Mouse (Mus musculus) spleen, postnatal 10 days (tissue): ENCODE measurements around the gene Reps1.
"Not testable (repeated sequence)": the region's sequence is repeated elsewhere in the genome, so short reads cannot be mapped to it uniquely, and the experiment has no call there.

ENCODE experiments used
- DNase-seq, 2 experiments: peaks; one replicate each; pipeline ENCODE4 v3.0.0; 2021 to 2022; ENCODE audit warnings: low spot score in 2 of 2

Reps1 gene

GRCm38 (mm10) chr10:18064606-18065228, 9.1 kb downstream of the Reps1 start:
- no peak for DNase-seq

- DNase-seq: no peak
These were observed 10.4 kb downstream of the Reps1 start for GRCm38 (mm10) chr10:18066031-18066439.

GRCm38 (mm10) chr10:18067761-18068446, 12.2 kb downstream of the Reps1 start:
- no peak for DNase-seq

- DNase-seq: no peak
These were observed 13.2 kb downstream of the Reps1 start for GRCm38 (mm10) chr10:18068880-18069279.

GRCm38 (mm10) chr10:18069576-18069975, 13.9 kb downstream of the Reps1 start:
- no peak for DNase-seq

GRCm38 (mm10) chr10:18070144-18070543, 14.5 kb downstream of the Reps1 start:
- DNase-seq: no peak

GRCm38 (mm10) chr10:18070616-18071015, 15.0 kb downstream of the Reps1 start:
- no peak for DNase-seq

GRCm38 (mm10) chr10:18072871-18073270, 17.2 kb downstream of the Reps1 start:
- no peak for DNase-seq

- no peak for DNase-seq
These were observed 18.9 kb downstream of the Reps1 start for GRCm38 (mm10) chr10:18074383-18075075.

GRCm38 (mm10) chr10:18075845-18076244, 20.2 kb downstream of the Reps1 start:
- DNase-seq: no peak

GRCm38 (mm10) chr10:18081536-18081935, 25.9 kb downstream of the Reps1 start:
- DNase-seq: no peak

GRCm38 (mm10) chr10:18082772-18083171, 27.1 kb downstream of the Reps1 start:
- DNase-seq: no peak

- DNase-seq: no peak
These were observed 35.0 kb downstream of the Reps1 start for GRCm38 (mm10) chr10:18090691-18091090.

GRCm38 (mm10) chr10:18102166-18102565, 46.5 kb downstream of the Reps1 start:
- no peak for DNase-seq

GRCm38 (mm10) chr10:18107471-18107870, 51.8 kb downstream of the Reps1 start:
- DNase-seq: no peak

- no peak for DNase-seq
These were observed 55.3 kb downstream of the Reps1 start for GRCm38 (mm10) chr10:18110940-18111339.

GRCm38 (mm10) chr10:18113473-18114093, 57.9 kb downstream of the Reps1 start:
- no peak for DNase-seq

- DNase-seq: no peak
These were observed 62.7 kb downstream of the Reps1 start for GRCm38 (mm10) chr10:18118336-18118735.

GRCm38 (mm10) chr10:18130276-18130675, 74.6 kb downstream of the Reps1 start:
- DNase-seq: no peak

GRCm38 (mm10) chr10:18131666-18132650, 76.3 kb downstream of the Reps1 start:
- no peak for DNase-seq

- not testable (repeated sequence) for DNase-seq
These were observed 83.3 kb downstream of the Reps1 start for GRCm38 (mm10) chr10:18138853-18139503.
